Mouse (Mus musculus) regulatory T cell (primary cell): Measurements from ENCODE around the gene Tlcd2.

ENCODE experiments used
- in situ Hi-C: fragments of 300-600 bp; cut with MboI, MseI; formaldehyde crosslinking; loops from one replicate; pipeline ENCODE4 v1.15.1; 2025; ENCODE audit warnings: high pct_unique_total_duplicates

Tlcd2 gene

GRCm38 (mm10) chr11:75466731-75467505 lies 5.4 kb downstream of the Tlcd2 start:
- in situ Hi-C loops: no loop called here

GRCm38 (mm10) chr11:75467512-75468215 lies 6.1 kb downstream of the Tlcd2 start:
- in situ Hi-C loops: no loop called here

- in situ Hi-C loops: no loop called here
These were observed 6.9 kb downstream of the Tlcd2 start for GRCm38 (mm10) chr11:75468410-75468809.

GRCm38 (mm10) chr11:75469261-75469660 lies 7.7 kb downstream of the Tlcd2 start:
- in situ Hi-C loops: no loop called here

GRCm38 (mm10) chr11:75470675-75471074 lies 9.2 kb downstream of the Tlcd2 start:
- in situ Hi-C loops: no loop called here

- in situ Hi-C loops: no loop called here
These were observed 11.1 kb downstream of the Tlcd2 start for GRCm38 (mm10) chr11:75472469-75473081.

GRCm38 (mm10) chr11:75473376-75473775 lies 11.9 kb downstream of the Tlcd2 start:
- in situ Hi-C loops: no loop called here

- in situ Hi-C loops: no loop called here
These were observed 24.7 kb downstream of the Tlcd2 start for GRCm38 (mm10) chr11:75486192-75486591.

- in situ Hi-C loops: no loop called here
These were observed 25.2 kb downstream of the Tlcd2 start, which contains the start of gene Prpf8 for GRCm38 (mm10) chr11:75486601-75487285. Gene Prpf8, plus strand, starts transcription at chr11:75486816.

GRCm38 (mm10) chr11:75487496-75487895 lies 26.0 kb downstream of the Tlcd2 start:
- in situ Hi-C loops: no loop called here

- in situ Hi-C loops: no loop called here
These were observed 33.0 kb downstream of the Tlcd2 start for GRCm38 (mm10) chr11:75494296-75495049.

GRCm38 (mm10) chr11:75498126-75498525 lies 36.6 kb downstream of the Tlcd2 start:
- in situ Hi-C loops: no loop called here

- in situ Hi-C loops: no loop called here
These were observed 46.6 kb downstream of the Tlcd2 start for GRCm38 (mm10) chr11:75508162-75508561.

GRCm38 (mm10) chr11:75508904-75509303 lies 47.4 kb downstream of the Tlcd2 start:
- in situ Hi-C loops: no loop called here

- in situ Hi-C loops: no loop called here
These were observed 48.5 kb downstream of the Tlcd2 start, which contains the start of gene Rilp for GRCm38 (mm10) chr11:75509741-75510626. Gene Rilp, plus strand, starts transcription at chr11:75510094.

GRCm38 (mm10) chr11:75510627-75510993 lies 49.1 kb downstream of the Tlcd2 start:
- in situ Hi-C loops: no loop called here

GRCm38 (mm10) chr11:75511213-75511612 lies 49.7 kb downstream of the Tlcd2 start:
- in situ Hi-C loops: no loop called here

GRCm38 (mm10) chr11:75512301-75513018 lies 50.9 kb downstream of the Tlcd2 start:
- in situ Hi-C loops: no loop called here

GRCm38 (mm10) chr11:75513336-75513735 lies 51.8 kb downstream of the Tlcd2 start, which contains the start of gene Scarf1:
Gene Scarf1, plus strand, starts transcription at chr11:75513540.
- in situ Hi-C loops: no loop called here
